Mouse (Mus musculus): Measurements from ENCODE around the gene Sik1. TPM values are rescaled to one million over a fixed set of nuclear protein-coding genes. Genes with fewer than 3 reads are reported as not detected.

Gene Sik1
- polyA plus RNA-seq, 1 experiment from 2014 or later = 33.6 TPM

GRCm38 (mm10) chr17:31840423-31841003 is 15.1 kb downstream of the Sik1 start:
- Histone ChIP-seq H3K4me2 (replicated peaks) (no peak overlapping the region), H3K9me3 (replicated peaks) (no peaks in the 10 kb centered on the region), H3K4me1 (peaks cover 59% of the 10 kb centered on the region), H3K27me3 (no peaks in the 10 kb centered on the region), H3K4me3 (replicated peaks) (no peak overlapping the region), H3K36me3 (peaks cover 19% of the 10 kb centered on the region; the same call in 1 of the 2 replicates), H3K9ac (no peak overlapping the region), H3K27ac (replicated peaks) (peak overlapping the region; percentile 92)
- 45% methylated on average over 6 of the region's 6 CpGs for WGBS
- no peak for ATAC-seq (ENCODE audit: insufficient number of reproducible peaks, low FRiP score, low TSS enrichment, low read depth)

GRCm38 (mm10) chr17:31836772-31837171 is 18.8 kb downstream of the Sik1 start:
- H3K9ac ChIP-seq = no peak overlapping the region
- no peak overlapping the region for H3K4me3 ChIP-seq (replicated peaks)
- peak overlapping the region; percentile 53 for H3K27ac ChIP-seq (replicated peaks)
- H3K4me2 ChIP-seq (replicated peaks) = no peak overlapping the region
- no peaks in the 10 kb centered on the region for H3K27me3 ChIP-seq
- 62% methylated on average over 7 of the region's 7 CpGs for WGBS
- ATAC-seq (ENCODE audit: insufficient number of reproducible peaks, low FRiP score, low TSS enrichment, low read depth) = no peak
- H3K9me3 ChIP-seq (replicated peaks) = no peaks in the 10 kb centered on the region
- no peaks in the 10 kb centered on the region for H3K36me3 ChIP-seq
- peaks cover 57% of the 10 kb centered on the region for H3K4me1 ChIP-seq

GRCm38 (mm10) chr17:31836264-31836607 is 19.4 kb downstream of the Sik1 start:
- H3K4me2 ChIP-seq (replicated peaks) = no peak overlapping the region
- WGBS = 79% methylated on average over 2 of the region's 2 CpGs
- peaks cover 57% of the 10 kb centered on the region for H3K4me1 ChIP-seq
- H3K36me3 ChIP-seq = no peaks in the 10 kb centered on the region
- H3K9me3 ChIP-seq (replicated peaks) = no peaks in the 10 kb centered on the region
- peak overlapping the region; percentile 53; the same call in 1 of the 2 replicates for H3K27ac ChIP-seq (replicated peaks)
- H3K27me3 ChIP-seq = no peaks in the 10 kb centered on the region
- no peak for ATAC-seq (ENCODE audit: insufficient number of reproducible peaks, low FRiP score, low TSS enrichment, low read depth)
- H3K9ac ChIP-seq = no peak overlapping the region
- no peak overlapping the region for H3K4me3 ChIP-seq (replicated peaks)

- H3K27me3 ChIP-seq = no peaks in the 10 kb centered on the region
- H3K36me3 ChIP-seq = no peaks in the 10 kb centered on the region
- H3K4me1 ChIP-seq = peaks cover 57% of the 10 kb centered on the region
- no peak for ATAC-seq (ENCODE audit: insufficient number of reproducible peaks, low FRiP score, low TSS enrichment, low read depth)
- H3K4me3 ChIP-seq (replicated peaks) = no peak overlapping the region
- 92% methylated on average over 11 of the region's 11 CpGs for WGBS
- H3K9ac ChIP-seq = no peak overlapping the region
- H3K9me3 ChIP-seq (replicated peaks) = no peaks in the 10 kb centered on the region
- peak overlapping the region; percentile 72; the same call in 1 of the 2 replicates for H3K27ac ChIP-seq (replicated peaks)
- H3K4me2 ChIP-seq (replicated peaks) = no peak overlapping the region
Observed at GRCm38 (mm10) chr17:31835528-31836263, 19.9 kb downstream of the Sik1 start.

- Histone ChIP-seq H3K4me1 (peaks cover 54% of the 10 kb centered on the region), H3K4me3 (replicated peaks) (no peak overlapping the region), H3K36me3 (no peaks in the 10 kb centered on the region), H3K4me2 (replicated peaks) (no peak overlapping the region), H3K27me3 (no peaks in the 10 kb centered on the region), H3K9ac (no peak overlapping the region), H3K9me3 (replicated peaks) (no peaks in the 10 kb centered on the region), H3K27ac (replicated peaks) (peak overlapping the region; percentile 72)
- no peak for ATAC-seq (ENCODE audit: insufficient number of reproducible peaks, low FRiP score, low TSS enrichment, low read depth)
- WGBS = 60% methylated on average over 6 of the region's 6 CpGs
Observed at GRCm38 (mm10) chr17:31834320-31835065, 21.1 kb downstream of the Sik1 start.

- no peak overlapping the region for H3K4me2 ChIP-seq (replicated peaks)
- WGBS = 20% methylated on average over 7 of the region's 7 CpGs
- ATAC-seq (ENCODE audit: insufficient number of reproducible peaks, low FRiP score, low TSS enrichment, low read depth) = no peak
- peaks cover 50% of the 10 kb centered on the region for H3K4me1 ChIP-seq
- H3K36me3 ChIP-seq = no peaks in the 10 kb centered on the region
- H3K9me3 ChIP-seq (replicated peaks) = no peaks in the 10 kb centered on the region
- no peaks in the 10 kb centered on the region for H3K27me3 ChIP-seq
- H3K4me3 ChIP-seq (replicated peaks) = no peak overlapping the region
- no peak overlapping the region for H3K9ac ChIP-seq
- peak overlapping the region; percentile 72 for H3K27ac ChIP-seq (replicated peaks)
Observed at GRCm38 (mm10) chr17:31833752-31834151, 21.9 kb downstream of the Sik1 start.

- H3K4me2 ChIP-seq (replicated peaks) = no peak overlapping the region
- ATAC-seq (ENCODE audit: insufficient number of reproducible peaks, low FRiP score, low TSS enrichment, low read depth) = no peak
- 85% methylated on average over 9 of the region's 9 CpGs for WGBS
- H3K9ac ChIP-seq = no peak overlapping the region
- peaks cover 62% of the 10 kb centered on the region for H3K4me1 ChIP-seq
- no peaks in the 10 kb centered on the region for H3K36me3 ChIP-seq
- no peak overlapping the region for H3K27ac ChIP-seq (replicated peaks)
- H3K4me3 ChIP-seq (replicated peaks) = no peak overlapping the region
- H3K9me3 ChIP-seq (replicated peaks) = no peaks in the 10 kb centered on the region
- H3K27me3 ChIP-seq = no peaks in the 10 kb centered on the region
Observed at GRCm38 (mm10) chr17:31832577-31832964, 23.0 kb downstream of the Sik1 start.

GRCm38 (mm10) chr17:31831866-31832576 is 23.6 kb downstream of the Sik1 start:
- H3K36me3 ChIP-seq = no peaks in the 10 kb centered on the region
- no peaks in the 10 kb centered on the region for H3K27me3 ChIP-seq
- WGBS = 77% methylated on average over 14 of the region's 14 CpGs
- H3K27ac ChIP-seq (replicated peaks) = no peak overlapping the region
- peaks cover 67% of the 10 kb centered on the region for H3K4me1 ChIP-seq
- no peak for ATAC-seq (ENCODE audit: insufficient number of reproducible peaks, low FRiP score, low TSS enrichment, low read depth)
- no peak overlapping the region for H3K4me3 ChIP-seq (replicated peaks)
- H3K4me2 ChIP-seq (replicated peaks) = no peak overlapping the region
- no peaks in the 10 kb centered on the region for H3K9me3 ChIP-seq (replicated peaks)
- H3K9ac ChIP-seq = no peak overlapping the region

- Histone ChIP-seq H3K4me1 (peaks cover 69% of the 10 kb centered on the region), H3K27ac (replicated peaks) (peak overlapping the region; percentile 67; the same call in 1 of the 2 replicates), H3K4me3 (replicated peaks) (no peak overlapping the region), H3K9ac (no peak overlapping the region), H3K36me3 (no peaks in the 10 kb centered on the region), H3K4me2 (replicated peaks) (no peak overlapping the region), H3K27me3 (no peaks in the 10 kb centered on the region), H3K9me3 (replicated peaks) (no peaks in the 10 kb centered on the region)
- ATAC-seq (ENCODE audit: insufficient number of reproducible peaks, low FRiP score, low TSS enrichment, low read depth) = no peak
- 45% methylated on average over 6 of the region's 6 CpGs for WGBS
Observed at GRCm38 (mm10) chr17:31831097-31831865, 24.3 kb downstream of the Sik1 start.

- Histone ChIP-seq H3K27me3 (no peaks in the 10 kb centered on the region), H3K9me3 (replicated peaks) (no peaks in the 10 kb centered on the region), H3K9ac (no peak overlapping the region), H3K4me3 (replicated peaks) (no peak overlapping the region), H3K27ac (replicated peaks) (0 out of 2 replicates have a peak overlapping the region, but pooled peaks have one; percentile 12), H3K36me3 (no peaks in the 10 kb centered on the region), H3K4me2 (replicated peaks) (no peak overlapping the region), H3K4me1 (peaks cover 75% of the 10 kb centered on the region)
- ATAC-seq (ENCODE audit: insufficient number of reproducible peaks, low FRiP score, low TSS enrichment, low read depth) = no peak
- WGBS = 84% methylated on average over 8 of the region's 8 CpGs
Observed at GRCm38 (mm10) chr17:31830506-31831075, 25.0 kb downstream of the Sik1 start.
